Mouse (Mus musculus): ENCODE data around the gene Npnt. TPM values are rescaled to one million over a fixed set of nuclear protein-coding genes. Genes with fewer than 3 reads are reported as not detected.

The Npnt gene
- total RNA-seq, 2 experiments from 2014 or later, result 25.3 to 69.8 TPM

DNA sequence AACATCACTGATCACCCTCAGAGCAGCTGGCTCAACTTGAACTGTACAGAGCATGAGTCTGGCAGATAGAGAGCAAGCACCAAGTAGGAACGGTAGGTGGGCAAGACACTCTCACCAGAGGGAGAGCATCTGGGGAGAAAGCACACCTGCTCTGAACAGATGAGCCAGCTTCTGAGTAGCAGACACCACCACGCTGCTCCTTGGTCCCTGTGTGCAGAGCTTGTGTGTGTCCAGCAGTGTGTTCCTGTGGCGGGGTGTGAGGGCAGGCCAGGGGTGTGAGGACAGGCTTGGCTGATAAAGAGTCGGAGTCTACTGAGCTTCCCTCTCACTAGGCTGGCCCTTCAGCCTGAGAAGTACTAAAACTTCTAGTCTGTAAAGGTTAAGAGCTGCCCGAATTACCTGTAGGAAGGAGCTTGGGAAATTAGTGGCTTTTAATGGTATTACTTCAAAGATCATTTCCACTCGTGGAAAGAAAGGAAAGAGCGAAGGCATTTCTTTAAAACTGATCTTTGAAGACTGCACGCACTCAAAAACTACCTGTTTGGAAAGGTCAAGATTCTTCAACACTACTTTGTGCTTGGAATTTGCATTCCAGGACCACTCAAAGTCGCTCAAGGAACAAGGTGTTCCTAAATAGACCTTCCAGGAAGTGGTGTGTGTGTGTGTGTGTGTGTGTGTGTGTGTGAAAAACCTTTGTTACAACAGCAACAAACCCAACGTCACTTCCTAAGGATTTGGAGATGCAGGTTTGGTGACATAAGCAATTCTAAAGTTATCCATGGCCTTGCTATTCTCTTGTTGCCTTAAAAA lies 9.7 kb downstream of the Npnt start:
- DNase-seq (ENCODE audit: low spot score in 2 of 2), result no peak

DNA sequence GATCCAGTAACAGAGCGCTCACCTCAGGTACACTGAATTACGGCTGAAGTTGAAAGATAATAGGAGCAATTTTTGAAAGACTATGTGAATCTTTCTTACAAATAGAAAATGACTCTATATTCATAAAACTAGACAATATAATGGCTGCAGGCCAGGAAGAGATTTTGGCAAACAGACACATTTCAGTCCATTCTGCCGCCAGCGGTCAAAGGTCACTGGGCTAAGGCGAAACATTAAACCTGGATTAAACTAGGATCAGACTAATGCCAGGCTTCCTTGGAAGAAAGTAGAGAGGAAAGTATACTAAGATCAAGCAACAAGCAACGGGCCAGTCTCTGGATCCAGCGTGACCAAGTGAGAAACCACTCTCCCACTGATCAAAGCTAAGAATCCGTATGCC lies 11.1 kb downstream of the Npnt start:
- DNase-seq (ENCODE audit: low spot score in 2 of 2), result no peak

DNA sequence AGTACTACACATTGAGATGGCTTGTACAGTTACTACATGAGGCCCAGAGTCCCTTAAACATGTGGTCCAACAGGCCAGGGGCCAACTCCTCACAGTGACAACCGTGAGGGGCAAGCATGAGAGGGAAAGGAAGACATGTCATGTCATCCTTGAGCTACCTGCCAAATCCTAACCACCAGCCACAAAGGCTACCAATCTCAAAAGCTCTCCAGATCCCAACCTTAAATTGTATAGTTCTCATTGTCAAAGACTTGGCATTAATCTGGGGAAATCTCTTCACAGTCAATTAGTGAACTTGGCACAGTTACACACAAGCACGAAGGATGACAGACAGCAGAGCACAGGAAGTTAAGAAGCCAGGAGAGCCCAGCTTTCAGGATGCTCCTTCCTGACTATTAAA lies 15.4 kb downstream of the Npnt start:
- no peak for DNase-seq (ENCODE audit: low spot score in 2 of 2)

DNA sequence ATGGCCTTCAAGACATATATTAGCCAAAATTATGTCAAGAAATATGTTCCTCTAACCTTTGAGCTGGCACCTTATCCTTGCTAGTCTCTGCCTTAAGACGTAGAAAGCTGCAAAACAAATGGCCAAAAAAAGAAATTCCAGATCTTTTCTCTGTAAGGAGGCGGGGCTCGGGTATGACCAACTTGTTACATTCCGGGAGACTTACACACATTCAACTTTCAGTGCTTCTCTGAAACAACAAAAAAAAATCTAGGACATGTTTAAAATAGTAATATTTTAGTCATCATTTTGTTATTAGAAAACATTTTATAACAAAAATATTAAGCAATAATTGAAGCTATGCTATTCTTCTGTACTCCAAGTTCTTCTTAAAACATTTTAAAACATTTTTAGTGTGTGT lies 18.6 kb downstream of the Npnt start:
- DNase-seq (ENCODE audit: low spot score in 2 of 2), result no peak

GRCm38 (mm10) chr3:132929866-132930265 lies 20.2 kb downstream of the Npnt start:
- no peak for DNase-seq (ENCODE audit: low spot score in 2 of 2)

- DNase-seq (ENCODE audit: low spot score in 2 of 2), result no peak
Observed at GRCm38 (mm10) chr3:132928186-132928585, 21.9 kb downstream of the Npnt start.

DNA sequence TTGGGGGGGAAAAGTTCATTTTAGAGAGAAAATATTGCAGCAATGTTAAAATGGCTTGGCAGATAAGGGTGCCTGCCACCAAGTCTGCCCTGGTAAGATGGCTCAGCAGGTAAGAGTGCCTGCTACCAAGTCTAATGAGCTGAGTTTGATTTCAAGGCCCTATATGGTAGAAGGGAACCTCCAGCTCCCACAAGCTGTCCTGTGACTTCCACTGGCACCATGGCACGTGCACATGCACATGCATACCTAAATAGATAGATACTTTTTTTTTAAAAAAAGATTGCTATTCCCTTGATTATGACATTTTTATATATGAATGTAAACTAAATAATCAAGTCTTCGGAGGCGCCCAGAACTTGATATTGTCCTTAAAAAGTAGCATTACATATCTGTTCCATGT lies 30.3 kb downstream of the Npnt start:
- no peak for DNase-seq (ENCODE audit: low spot score in 2 of 2)

DNA sequence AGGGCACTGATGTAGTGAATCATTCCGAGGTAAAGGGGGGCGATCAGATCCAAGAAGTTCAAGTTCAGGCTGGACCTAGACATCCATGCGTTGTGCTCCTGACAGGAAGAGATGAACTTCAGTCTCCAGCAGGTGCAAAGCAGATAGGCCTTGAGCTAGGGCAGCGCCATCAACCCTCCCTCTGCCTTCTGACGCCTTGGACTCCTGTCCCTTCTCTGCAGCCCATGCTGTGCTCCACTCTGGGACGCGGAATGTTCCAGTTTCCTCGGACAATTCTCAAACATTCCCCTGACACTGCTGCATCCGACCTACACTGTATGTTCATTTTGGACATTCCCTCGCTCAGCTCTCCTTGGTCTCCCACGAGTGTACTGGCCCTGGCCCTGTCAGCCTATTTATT lies 30.9 kb downstream of the Npnt start:
- DNase-seq (ENCODE audit: low spot score in 2 of 2), result no peak

GRCm38 (mm10) chr3:132917356-132918090 lies 32.6 kb downstream of the Npnt start:
- no peak for DNase-seq (ENCODE audit: low spot score in 2 of 2)

DNA sequence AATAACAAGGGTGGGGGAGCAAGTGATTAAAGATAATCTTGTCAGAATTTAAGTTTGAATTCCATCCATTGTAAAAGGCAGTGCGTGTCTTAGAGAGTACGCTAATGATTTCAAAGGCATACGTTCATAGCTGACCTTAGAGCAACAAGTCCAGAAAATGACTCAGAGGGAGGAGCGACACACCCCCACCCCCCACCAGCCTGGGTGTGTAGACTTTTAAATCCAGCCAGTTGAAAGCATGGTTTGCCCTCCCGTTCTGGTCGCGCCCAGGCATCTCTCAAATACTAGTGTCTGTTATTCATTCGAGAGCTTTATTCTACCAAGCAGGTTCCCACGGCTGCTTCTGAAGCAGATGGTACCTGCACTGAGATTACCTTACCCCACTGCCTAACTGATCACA lies 34.4 kb downstream of the Npnt start:
- DNase-seq (ENCODE audit: low spot score in 2 of 2), result no peak

DNA sequence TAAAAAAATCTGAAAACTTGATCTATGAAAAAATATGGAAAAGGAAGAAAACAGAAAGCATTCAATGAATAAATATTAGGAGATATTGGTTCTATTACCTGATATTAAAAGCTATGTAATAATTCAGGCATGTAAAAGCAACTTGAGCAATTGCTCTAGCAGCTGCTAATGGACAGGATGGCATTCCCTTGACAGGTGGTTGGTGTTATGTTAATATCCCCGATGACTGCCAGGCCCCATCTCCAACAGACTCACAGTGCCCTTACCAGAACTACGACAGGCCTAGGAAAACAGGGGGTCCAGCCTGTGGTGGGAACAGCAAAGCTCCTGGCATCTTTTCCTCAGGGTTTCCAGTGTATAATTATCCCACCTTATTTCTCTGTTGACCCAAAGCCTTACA lies 37.7 kb downstream of the Npnt start:
- no peak for DNase-seq (ENCODE audit: low spot score in 2 of 2)

GRCm38 (mm10) chr3:132911716-132912115 lies 38.4 kb downstream of the Npnt start:
- no peak for DNase-seq (ENCODE audit: low spot score in 2 of 2)

DNA sequence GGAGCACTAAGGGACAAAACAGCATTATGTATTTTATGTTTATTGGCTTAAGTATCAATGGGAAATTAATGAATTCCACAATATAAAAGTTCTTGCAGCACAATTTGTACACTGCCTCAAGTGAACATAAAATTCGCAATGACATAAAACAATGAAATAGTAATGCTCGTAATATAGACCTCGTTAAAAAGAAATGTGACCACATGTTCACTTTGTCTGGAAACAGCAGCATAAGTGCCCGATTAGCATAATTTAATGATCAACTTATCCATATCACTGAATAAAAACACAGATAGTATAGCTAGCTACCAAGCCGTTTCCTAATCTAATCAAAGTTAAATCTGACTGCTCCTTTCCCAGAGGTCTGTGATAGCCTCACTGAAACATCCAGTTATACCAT lies 39.4 kb downstream of the Npnt start:
- DNase-seq (ENCODE audit: low spot score in 2 of 2), result no peak

GRCm38 (mm10) chr3:132909736-132910135 lies 40.4 kb downstream of the Npnt start:
- DNase-seq (ENCODE audit: low spot score in 2 of 2), result no peak

- no peak for DNase-seq (ENCODE audit: low spot score in 2 of 2)
Observed at GRCm38 (mm10) chr3:132907506-132908203, 42.4 kb downstream of the Npnt start.

- no peak for DNase-seq (ENCODE audit: low spot score in 2 of 2)
Observed at GRCm38 (mm10) chr3:132905224-132905930, 44.7 kb downstream of the Npnt start.

DNA sequence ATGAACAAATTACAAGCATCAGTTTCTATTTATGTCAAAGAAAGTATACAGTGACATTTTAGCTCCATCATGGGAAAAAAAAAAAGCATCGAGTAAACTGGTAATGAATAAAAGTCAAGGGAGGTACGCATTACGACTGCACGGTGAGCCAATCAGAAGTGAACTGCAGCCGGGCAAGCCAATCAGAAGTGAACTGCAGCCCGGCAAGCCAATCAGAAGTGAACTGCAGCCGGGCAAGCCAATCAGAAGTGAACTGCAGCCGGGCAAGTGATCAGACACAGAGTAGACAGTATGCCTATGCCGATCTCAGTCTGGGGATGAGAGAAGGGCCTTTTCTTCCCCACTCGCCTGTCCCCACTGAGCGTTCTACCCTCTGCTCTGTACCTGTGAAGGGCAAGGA lies 46.7 kb downstream of the Npnt start:
- no peak for DNase-seq (ENCODE audit: low spot score in 2 of 2)

DNA sequence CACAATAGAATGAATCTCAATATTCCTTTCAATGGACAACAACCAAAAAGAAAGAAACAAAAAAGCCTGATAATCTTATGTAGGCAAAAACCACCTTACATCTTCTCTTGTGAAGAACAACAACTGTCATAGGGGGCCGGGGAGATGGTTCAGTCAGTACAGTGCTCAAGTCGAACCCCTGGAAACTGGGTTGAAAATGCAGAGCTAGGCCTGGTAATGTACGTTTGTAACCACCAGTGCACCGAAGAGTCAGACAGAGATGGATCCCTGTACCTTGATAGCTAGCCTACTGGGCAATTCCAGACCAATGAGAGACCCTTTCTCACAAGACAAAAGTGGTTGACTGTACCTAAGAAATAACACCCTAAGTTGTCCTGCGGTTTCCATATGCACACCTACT lies 47.2 kb downstream of the Npnt start:
- DNase-seq (ENCODE audit: low spot score in 2 of 2), result no peak

- no peak for DNase-seq (ENCODE audit: low spot score in 2 of 2)
Observed at GRCm38 (mm10) chr3:132902206-132902605, 47.9 kb downstream of the Npnt start.

- no peak for DNase-seq (ENCODE audit: low spot score in 2 of 2)
Observed at GRCm38 (mm10) chr3:132897891-132898290, 52.2 kb downstream of the Npnt start.

DNA sequence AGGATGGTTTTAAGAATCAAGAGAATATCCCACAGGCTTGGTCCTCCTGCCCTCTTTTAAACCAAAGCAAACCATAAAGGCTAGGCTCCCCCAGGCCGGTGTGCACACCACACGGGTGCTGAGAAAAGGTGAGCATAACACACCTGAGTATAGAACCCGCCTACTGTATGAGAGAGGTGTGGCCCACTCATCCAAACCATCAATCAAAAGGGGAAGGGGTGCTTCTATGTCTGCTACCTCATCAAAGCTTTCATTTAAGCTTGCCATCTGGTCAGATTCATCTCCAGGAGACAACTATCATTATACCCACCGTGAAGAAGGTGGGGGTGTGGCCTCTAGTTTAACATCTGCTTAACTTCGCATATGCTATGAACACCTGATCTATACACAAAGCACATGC lies 52.7 kb downstream of the Npnt start:
- DNase-seq (ENCODE audit: low spot score in 2 of 2), result no peak

Data from adrenal gland, postnatal 4 days (tissue).